Mouse (Mus musculus): ENCODE measurements around the gene Gli3. TPM values are rescaled to one million over a fixed set of nuclear protein-coding genes. Genes with fewer than 3 reads are reported as not detected.
A peak's percentile ranks its signal among the peaks of the same experiment; 100 is the strongest.

Gli3 gene
- total RNA-seq, 2 experiments from 2014 or later = 3.3 to 4.7 TPM

DNA sequence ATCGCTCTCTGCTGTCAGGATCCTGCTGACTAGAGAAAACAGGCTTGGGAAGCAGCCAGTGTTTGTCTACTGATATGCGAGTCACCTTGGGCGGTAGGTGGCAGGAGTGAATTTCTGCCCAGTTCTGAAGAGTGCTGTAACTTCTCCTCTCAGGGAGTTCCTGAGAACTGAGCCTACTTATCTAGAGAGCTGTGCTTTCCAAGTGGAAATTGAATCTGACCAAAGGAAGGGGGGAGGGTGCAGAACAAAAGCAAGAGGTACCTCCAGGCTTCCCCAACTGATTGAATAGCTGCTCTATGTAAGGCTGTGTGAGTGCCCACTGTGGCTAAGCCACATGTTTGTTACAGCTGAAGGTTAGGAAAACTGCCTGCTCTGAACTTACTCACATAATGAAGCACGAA is 244.4 kb downstream of the Gli3 start:
- DNase-seq (ENCODE audit: low spot score in 2 of 2) = peak in 1 of 2 experiments; percentile 14

- DNase-seq (ENCODE audit: low spot score in 2 of 2) = no peak
Measured at GRCm38 (mm10) chr13:15713486-15713885, 250.5 kb downstream of the Gli3 start.

GRCm38 (mm10) chr13:15714331-15714725 is 251.3 kb downstream of the Gli3 start:
- no peak for DNase-seq (ENCODE audit: low spot score in 2 of 2)

GRCm38 (mm10) chr13:15714726-15715437 is 251.8 kb downstream of the Gli3 start:
- no peak for DNase-seq (ENCODE audit: low spot score in 2 of 2)

GRCm38 (mm10) chr13:15721446-15721845 is 258.4 kb downstream of the Gli3 start:
- DNase-seq (ENCODE audit: low spot score in 2 of 2) = no peak

GRCm38 (mm10) chr13:15722766-15723379 is 259.8 kb downstream of the Gli3 start:
- DNase-seq (ENCODE audit: low spot score in 2 of 2) = no peak

DNA sequence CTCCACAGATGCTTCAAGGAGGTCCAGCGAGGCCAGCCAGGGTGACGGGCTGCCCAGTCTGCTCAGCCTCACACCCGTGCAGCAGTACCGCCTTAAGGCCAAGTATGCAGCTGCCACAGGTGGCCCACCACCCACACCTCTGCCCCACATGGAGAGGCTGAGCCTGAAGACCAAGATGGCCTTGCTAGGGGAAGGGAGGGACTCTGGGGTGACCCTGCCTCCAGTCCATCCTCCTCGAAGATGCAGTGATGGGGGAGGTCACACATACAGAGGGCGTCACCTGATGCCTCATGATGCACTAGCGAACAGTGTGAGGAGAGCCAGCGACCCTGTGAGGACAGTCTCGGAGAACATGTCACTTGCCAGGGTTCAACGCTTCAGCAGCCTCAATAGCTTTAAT is 261.7 kb downstream of the Gli3 start:
- DNase-seq (ENCODE audit: low spot score in 2 of 2) = no peak

- peak; percentile 14 to 37 for DNase-seq (ENCODE audit: low spot score in 2 of 2)
Measured at GRCm38 (mm10) chr13:15741771-15742170, 278.7 kb downstream of the Gli3 start.

- DNase-seq (ENCODE audit: low spot score in 2 of 2) = no peak
Measured at GRCm38 (mm10) chr13:15742308-15742707, 279.3 kb downstream of the Gli3 start.

DNA sequence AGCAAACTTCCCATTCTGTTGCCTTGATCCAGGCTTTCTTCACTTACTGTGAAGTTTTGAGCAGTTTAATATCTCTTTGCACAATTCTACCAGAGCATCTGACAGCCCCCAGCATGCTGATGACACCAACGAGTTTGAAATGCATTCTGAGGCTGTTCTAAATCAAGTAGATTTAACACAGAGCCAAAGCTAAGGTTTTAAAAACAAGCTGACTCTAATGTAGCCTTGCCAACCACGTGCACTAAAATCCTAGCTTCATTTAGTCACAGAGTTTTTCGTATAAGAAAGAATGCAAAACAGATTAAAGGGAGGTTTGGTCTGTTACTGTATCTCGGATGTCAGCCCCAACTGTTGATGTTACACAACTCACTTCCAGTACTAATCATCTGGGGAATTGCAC is 279.7 kb downstream of the Gli3 start:
- DNase-seq (ENCODE audit: low spot score in 2 of 2) = no peak

GRCm38 (mm10) chr13:15758835-15759632 is 296.0 kb downstream of the Gli3 start:
- DNase-seq (ENCODE audit: low spot score in 2 of 2) = peak; percentile 69 to 71

DNA sequence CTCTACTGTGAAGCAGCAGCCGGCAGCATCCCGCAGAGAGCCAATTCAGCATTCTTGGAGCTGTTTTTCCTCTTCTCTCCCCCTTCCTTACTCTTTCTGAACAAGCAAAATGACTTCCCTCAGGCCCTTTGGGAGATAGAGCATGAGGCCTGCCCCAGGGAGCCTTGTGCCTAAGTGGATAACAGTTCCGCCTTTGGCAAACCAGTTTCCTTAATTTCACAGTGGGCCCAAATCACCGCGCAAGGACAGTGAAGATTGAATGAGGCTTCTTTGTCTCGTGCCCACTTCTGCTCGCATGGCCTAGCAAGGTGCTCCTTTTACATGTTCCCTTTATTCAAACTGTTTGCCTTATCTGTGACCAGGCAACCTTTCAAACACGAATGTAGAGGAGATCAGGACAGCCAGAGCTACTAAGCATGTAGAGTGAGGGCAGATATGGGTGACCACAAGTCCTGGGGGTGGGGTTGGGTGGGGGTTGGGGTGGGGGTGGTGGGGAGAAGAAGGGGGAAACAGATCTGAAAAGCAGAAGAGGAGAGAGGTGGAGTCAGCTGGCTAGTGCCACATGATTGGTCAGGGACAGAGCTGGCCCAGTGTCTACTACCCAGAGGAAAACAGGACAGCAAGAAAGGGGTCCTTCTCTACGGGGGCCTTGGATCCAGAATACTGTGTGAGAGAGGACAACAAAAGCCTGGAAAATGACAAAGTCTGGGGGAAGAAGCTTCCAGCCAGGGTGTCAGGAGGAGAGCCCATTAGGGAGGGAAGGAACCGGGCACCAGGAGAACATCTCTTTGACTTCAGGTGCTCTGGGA is 296.8 kb downstream of the Gli3 start:
- DNase-seq (ENCODE audit: low spot score in 2 of 2) = no peak

DNA sequence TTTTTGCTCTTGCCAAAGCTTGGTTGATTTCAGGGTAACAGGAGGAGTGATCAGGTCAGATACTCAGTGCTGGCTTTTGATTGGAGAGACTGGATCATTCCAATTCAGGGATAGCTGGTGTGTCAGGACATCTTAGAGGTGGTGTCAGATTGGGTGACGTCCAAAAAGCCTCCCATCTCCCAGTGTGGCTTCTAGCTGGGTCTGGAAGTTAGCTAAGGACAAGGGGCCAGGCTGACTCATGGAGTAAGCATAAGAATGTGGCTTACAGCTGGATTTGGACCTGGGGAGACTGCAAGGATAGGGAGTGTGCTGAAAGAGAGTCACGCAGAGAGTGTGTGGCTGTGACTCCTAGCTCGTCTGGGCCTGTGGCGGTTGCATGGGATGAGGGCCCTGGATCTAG is 299.3 kb downstream of the Gli3 start:
- no peak for DNase-seq (ENCODE audit: low spot score in 2 of 2)

DNA sequence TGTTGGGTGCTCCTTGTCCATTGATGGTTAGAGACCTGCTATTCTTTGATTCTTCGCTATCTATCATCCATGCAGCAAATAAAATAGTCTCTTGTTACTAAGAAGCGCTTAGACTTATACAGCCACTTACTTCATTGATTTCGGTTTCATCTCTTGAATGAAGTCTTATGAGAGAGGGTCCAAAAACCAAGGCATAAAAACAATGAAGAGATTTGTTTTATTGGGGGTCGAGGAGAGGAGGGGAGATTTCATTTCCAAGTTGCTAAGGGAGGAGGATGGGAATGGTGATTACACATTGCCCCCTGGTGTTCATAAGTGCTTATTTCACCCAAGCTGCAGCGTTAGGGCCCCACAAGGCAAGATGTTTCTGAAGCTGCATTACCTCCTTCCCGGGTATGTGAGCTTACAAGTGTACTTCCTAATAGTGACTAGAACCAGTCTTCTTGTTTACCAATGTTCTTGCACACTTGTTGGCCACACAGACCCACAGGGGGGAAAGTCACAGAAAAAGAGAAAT is 299.9 kb downstream of the Gli3 start:
- no peak for DNase-seq (ENCODE audit: low spot score in 2 of 2)

GRCm38 (mm10) chr13:15777624-15778023 is 314.6 kb downstream of the Gli3 start:
- DNase-seq (ENCODE audit: low spot score in 2 of 2) = no peak
